Mouse (Mus musculus): ENCODE measurements around the gene Iqca. TPM values are rescaled to one million over a fixed set of nuclear protein-coding genes. Genes with fewer than 3 reads are reported as not detected.

Gene Iqca
- polyA plus RNA-seq, 1 experiment from 2014 or later = not detected

DNA sequence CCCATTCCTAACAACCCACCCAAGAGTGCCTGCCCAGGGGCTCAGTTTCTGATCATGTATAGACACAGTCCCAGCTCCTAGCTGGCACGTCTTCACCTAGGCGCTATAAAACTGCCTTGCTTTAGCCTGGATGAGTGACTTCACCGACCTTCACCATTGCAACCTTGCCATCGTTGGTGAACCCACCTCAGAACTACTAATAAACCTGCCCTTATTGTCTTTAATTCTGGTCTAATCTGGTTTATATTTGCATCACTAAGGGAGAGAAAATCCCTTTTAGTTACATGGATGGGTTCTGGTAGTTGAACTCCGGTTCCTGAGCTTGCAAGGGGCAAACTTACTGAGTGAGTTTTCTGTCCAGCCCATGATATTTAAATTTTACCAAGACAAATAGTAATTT, 38.6 kb downstream of the Iqca start:
- WGBS = 86% methylated on average over 5 of the region's 5 CpGs

DNA sequence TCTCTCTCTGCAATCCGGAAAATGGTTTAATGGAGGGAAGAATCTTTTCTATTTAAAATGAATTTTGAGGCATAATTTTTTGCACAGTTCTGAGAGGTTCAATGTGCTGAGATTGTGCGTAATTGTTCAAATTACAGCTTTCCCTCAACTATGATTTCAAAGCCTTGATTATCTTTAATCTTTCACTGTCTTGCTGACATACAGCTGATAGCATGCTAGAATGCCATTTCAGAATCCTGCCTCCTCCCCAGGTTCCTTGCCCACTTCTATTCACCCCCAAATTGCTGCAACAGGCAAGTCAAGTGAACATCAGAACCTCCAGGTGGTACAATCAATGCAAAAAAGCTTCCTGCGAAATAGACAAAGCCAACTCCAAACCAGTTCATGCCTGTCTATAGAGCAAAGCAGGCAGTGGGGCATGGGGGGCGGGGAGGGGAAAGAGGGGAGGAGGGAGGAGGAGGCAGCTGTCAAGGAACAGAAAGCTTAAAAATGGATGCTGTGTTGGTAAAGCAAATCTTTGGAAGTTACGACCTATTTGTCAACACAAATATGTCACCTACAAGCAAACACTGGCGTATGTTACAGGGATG, 39.5 kb downstream of the Iqca start:
- Histone ChIP-seq H3K4me2 (ENCODE audit: low read depth, low read length) (no peak overlapping the region), H3K27me3 (replicated peaks; ENCODE audit: control insufficient read depth, insufficient read depth, low read length) (no peaks in the 10 kb centered on the region), H3K27ac (ENCODE audit: low read length) (no peak overlapping the region), H3K4me1 (ENCODE audit: control insufficient read depth, insufficient read depth, low read length) (peaks cover 12% of the 10 kb centered on the region; the same call in 1 of the 2 replicates), H3K4me3 (ENCODE audit: low read length) (no peak overlapping the region), H3K9me3 (ENCODE audit: control insufficient read depth, low read length) (no peaks in the 10 kb centered on the region), H3K36me3 (ENCODE audit: control insufficient read depth, insufficient read depth, low read length) (no peaks in the 10 kb centered on the region), H3K9ac (ENCODE audit: low read depth, low read length) (no peak overlapping the region)
- 90% methylated on average over 6 of the region's 6 CpGs for WGBS
- ATAC-seq = no peak

More for the DNA sequence above, 38.6 kb downstream of the Iqca start:
- ATAC-seq = no peak
- H3K9ac ChIP-seq (ENCODE audit: low read depth, low read length) = no peak overlapping the region
- H3K27ac ChIP-seq (ENCODE audit: low read length) = no peak overlapping the region
- H3K4me1 ChIP-seq (ENCODE audit: control insufficient read depth, insufficient read depth, low read length) = peaks cover 12% of the 10 kb centered on the region; the same call in 1 of the 2 replicates
- no peak overlapping the region for H3K4me3 ChIP-seq (ENCODE audit: low read length)
- H3K36me3 ChIP-seq (ENCODE audit: control insufficient read depth, insufficient read depth, low read length) = no peaks in the 10 kb centered on the region
- H3K9me3 ChIP-seq (ENCODE audit: control insufficient read depth, low read length) = no peaks in the 10 kb centered on the region
- no peak overlapping the region for H3K4me2 ChIP-seq (ENCODE audit: low read depth, low read length)
- H3K27me3 ChIP-seq (replicated peaks; ENCODE audit: control insufficient read depth, insufficient read depth, low read length) = no peaks in the 10 kb centered on the region

DNA sequence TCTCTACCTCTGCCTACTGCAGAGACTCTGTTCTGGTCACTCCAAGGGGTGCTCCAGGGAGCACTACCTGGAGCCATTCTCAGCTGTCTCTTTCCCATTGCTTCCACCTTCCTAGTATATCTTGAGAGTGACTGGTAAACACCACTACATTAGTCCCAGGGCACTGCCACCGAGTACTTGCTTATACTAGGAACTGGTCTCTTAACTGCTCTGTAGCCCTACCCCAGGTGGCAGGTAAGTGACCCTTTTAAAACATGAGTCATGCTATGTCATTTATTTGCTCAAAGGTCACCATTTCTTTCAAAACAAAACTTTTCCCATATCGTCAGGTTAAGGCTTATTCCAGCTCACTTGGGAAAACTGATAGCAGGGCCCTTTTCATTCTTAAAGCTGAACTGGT, 40.5 kb downstream of the Iqca start:
- H3K4me2 ChIP-seq (ENCODE audit: low read depth, low read length) = no peak overlapping the region
- ATAC-seq = peak; percentile 55; the same call in 1 of the 2 replicates
- WGBS = 67% methylated on average over 2 of the region's 2 CpGs

DNA sequence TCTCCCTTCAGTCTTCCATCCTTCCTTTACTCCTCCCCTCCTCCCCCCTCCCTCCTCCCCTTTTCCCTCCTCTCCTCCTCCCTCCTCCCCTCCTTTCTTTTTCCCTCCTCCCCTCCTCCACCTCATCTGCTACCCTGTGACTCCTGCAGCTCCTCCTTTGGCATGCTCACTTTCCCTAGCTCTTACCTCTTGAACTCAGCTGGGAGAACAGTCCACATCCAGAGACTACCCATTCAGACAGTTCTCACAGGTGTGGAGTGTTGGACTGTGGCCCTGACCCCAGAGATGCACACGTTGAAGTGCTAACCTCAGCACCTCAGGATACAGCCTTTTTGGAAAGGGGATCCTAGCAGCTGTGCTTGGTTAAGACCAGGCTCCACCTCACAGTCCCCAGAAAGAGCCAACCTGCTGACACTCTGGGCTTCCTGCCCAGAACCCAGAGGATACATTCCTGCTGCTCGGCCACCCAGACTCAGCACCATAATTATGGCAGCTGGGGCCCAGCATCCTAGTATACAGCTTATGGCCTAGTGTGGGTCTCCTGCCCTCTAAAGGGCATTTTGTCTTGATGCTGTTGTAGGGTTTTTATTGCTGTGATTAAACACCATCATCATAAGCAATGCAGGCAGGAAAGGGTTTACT, 41.9 kb downstream of the Iqca start:
- Histone ChIP-seq H3K9ac (ENCODE audit: low read depth, low read length) (no peak overlapping the region), H3K4me2 (ENCODE audit: low read depth, low read length) (no peak overlapping the region), H3K36me3 (ENCODE audit: control insufficient read depth, insufficient read depth, low read length) (no peaks in the 10 kb centered on the region), H3K27me3 (replicated peaks; ENCODE audit: control insufficient read depth, insufficient read depth, low read length) (no peaks in the 10 kb centered on the region), H3K27ac (ENCODE audit: low read length) (no peak overlapping the region), H3K4me3 (ENCODE audit: low read length) (no peak overlapping the region), H3K9me3 (ENCODE audit: control insufficient read depth, low read length) (no peaks in the 10 kb centered on the region), H3K4me1 (ENCODE audit: control insufficient read depth, insufficient read depth, low read length) (0 out of 2 replicates have a peak, but pooled peaks cover 8% of the 10 kb centered on the region)
- peak; percentile 72 for ATAC-seq
- 35% methylated on average over 2 of the region's 2 CpGs for WGBS

More for the DNA sequence above, 40.5 kb downstream of the Iqca start:
- no peaks in the 10 kb centered on the region for H3K27me3 ChIP-seq (replicated peaks; ENCODE audit: control insufficient read depth, insufficient read depth, low read length)
- H3K36me3 ChIP-seq (ENCODE audit: control insufficient read depth, insufficient read depth, low read length) = no peaks in the 10 kb centered on the region
- no peaks in the 10 kb centered on the region for H3K9me3 ChIP-seq (ENCODE audit: control insufficient read depth, low read length)
- no peak overlapping the region for H3K9ac ChIP-seq (ENCODE audit: low read depth, low read length)
- H3K4me1 ChIP-seq (ENCODE audit: control insufficient read depth, insufficient read depth, low read length) = peaks cover 12% of the 10 kb centered on the region; the same call in 1 of the 2 replicates
- H3K27ac ChIP-seq (ENCODE audit: low read length) = no peak overlapping the region
- no peak overlapping the region for H3K4me3 ChIP-seq (ENCODE audit: low read length)

DNA sequence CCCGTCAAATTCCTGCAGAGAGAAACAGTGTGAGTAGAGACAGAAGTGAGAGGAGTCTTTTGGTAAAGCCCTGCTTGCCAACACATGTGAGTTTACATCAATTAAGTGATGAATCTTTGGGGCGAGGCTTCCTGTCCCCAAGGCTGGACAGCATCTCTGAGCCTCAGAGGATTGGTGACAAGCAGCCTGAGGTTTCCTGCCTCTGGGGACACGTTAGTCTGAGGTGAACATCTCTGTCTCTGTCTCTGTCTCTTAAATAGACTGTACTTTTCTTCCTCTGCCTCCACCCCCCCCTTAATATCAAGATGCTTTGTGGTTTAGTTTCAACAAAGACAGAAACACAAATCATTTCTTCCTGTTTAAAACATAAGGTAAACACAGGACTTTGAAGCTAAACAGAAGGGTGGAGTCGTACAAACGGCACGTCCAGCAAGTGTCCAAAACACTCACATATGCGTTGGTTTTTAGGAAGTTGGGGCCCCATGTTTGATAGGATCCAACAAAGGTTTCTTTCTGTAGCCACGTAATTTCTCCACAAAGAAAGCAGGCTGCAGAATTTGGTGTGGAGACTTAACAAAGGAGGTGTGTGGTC, 49.2 kb downstream of the Iqca start:
- no peak for ATAC-seq
- H3K27me3 ChIP-seq (replicated peaks; ENCODE audit: control insufficient read depth, insufficient read depth, low read length) = no peaks in the 10 kb centered on the region
- no peaks in the 10 kb centered on the region for H3K36me3 ChIP-seq (ENCODE audit: control insufficient read depth, insufficient read depth, low read length)
- no peak overlapping the region for H3K9ac ChIP-seq (ENCODE audit: low read depth, low read length)
- H3K4me2 ChIP-seq (ENCODE audit: low read depth, low read length) = no peak overlapping the region
- H3K4me1 ChIP-seq (ENCODE audit: control insufficient read depth, insufficient read depth, low read length) = peaks cover 8% of the 10 kb centered on the region; the same call in 1 of the 2 replicates
- H3K9me3 ChIP-seq (ENCODE audit: control insufficient read depth, low read length) = no peaks in the 10 kb centered on the region
- 52% methylated on average over 8 of the region's 8 CpGs for WGBS
- no peak overlapping the region for H3K27ac ChIP-seq (ENCODE audit: low read length)
- no peak overlapping the region for H3K4me3 ChIP-seq (ENCODE audit: low read length)

DNA sequence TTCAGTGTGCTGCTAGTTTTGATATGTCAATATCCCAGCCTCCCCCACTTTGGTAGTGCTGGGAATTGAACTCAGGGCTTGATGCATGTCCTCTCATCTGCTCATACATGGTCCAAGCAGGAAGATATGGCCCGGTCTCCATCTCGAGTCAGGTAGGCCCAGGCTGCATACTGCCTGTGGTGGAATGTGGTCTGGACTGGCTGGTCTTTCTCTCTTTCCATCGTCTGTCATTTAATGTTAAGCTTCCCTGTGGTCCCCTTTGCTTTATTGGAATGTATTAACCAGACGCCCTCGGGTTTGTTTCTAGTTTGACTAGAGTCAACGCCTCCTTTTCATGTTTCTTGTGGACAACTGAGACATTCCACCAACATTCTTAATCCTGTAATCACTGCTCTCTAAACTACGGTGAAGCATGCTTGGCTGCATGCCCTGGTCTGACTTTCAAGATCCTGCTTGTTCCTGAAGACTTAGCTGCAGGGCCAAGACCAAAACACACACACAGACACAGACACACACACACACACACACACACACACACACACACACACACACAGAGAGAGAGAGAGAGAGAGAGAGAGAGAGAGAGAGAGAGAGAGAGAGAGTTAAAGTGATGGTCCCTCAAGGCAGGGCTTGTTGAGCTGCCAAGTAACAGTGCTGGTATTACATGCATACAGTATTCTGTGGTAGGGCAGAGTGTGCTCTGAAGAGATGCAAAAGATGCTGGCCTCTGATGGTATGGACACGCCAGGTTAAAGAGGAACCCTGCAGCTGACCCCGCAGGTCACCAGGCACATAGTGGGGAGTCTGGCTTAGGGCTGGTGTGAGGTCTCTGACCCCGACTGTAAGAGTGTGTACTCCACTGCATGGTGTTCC, 52.6 kb downstream of the Iqca start:
- Histone ChIP-seq H3K36me3 (ENCODE audit: control insufficient read depth, insufficient read depth, low read length) (no peaks in the 10 kb centered on the region), H3K4me2 (ENCODE audit: low read depth, low read length) (no peak overlapping the region), H3K27me3 (replicated peaks; ENCODE audit: control insufficient read depth, insufficient read depth, low read length) (no peaks in the 10 kb centered on the region), H3K9ac (ENCODE audit: low read depth, low read length) (no peak overlapping the region), H3K27ac (ENCODE audit: low read length) (peak overlapping the region; percentile 59), H3K9me3 (ENCODE audit: control insufficient read depth, low read length) (no peaks in the 10 kb centered on the region), H3K4me3 (ENCODE audit: low read length) (no peak overlapping the region), H3K4me1 (ENCODE audit: control insufficient read depth, insufficient read depth, low read length) (peaks cover 8% of the 10 kb centered on the region; the same call in 1 of the 2 replicates)
- WGBS = 58% methylated on average over 10 of the region's 10 CpGs
- peak; percentile 67 for ATAC-seq

DNA sequence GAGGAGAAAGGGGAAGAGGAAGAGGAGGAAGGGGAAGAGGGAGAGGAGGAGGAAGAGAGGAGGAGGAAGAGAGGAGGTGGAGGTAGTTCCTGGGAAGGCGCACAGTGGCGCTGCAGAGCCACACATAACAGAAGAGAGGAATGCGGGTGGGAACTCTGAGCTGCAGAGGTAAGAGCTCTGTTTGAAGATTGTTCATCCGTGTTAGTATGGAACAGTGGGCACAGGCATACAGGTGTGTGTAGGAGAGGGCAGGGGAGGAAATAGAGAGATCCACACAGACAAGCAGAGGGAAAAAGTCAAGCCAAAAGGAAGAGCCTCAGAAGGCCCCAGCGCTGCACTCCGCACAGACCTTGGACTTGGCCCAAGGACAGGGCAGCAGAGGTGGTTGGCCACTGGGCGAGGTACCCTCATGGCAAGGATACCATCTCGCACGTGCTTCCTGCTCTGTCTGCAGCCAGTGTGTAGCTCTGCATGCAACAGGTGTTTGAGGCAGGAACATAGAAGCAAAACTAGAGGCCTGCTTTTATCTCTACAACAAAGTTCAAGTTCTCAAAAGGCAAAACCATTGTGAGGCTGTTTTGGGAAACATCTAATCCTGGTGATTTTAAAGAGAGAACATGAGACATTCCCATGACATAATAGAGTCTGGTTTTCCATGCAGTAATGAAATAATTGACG, 60.2 kb downstream of the Iqca start:
- Histone ChIP-seq H3K4me2 (ENCODE audit: low read depth, low read length) (no peak overlapping the region), H3K36me3 (ENCODE audit: control insufficient read depth, insufficient read depth, low read length) (no peaks in the 10 kb centered on the region), H3K9ac (ENCODE audit: low read depth, low read length) (no peak overlapping the region), H3K9me3 (ENCODE audit: control insufficient read depth, low read length) (no peaks in the 10 kb centered on the region), H3K4me1 (ENCODE audit: control insufficient read depth, insufficient read depth, low read length) (no peaks in the 10 kb centered on the region), H3K27me3 (replicated peaks; ENCODE audit: control insufficient read depth, insufficient read depth, low read length) (no peaks in the 10 kb centered on the region), H3K4me3 (ENCODE audit: low read length) (no peak overlapping the region), H3K27ac (ENCODE audit: low read length) (no peak overlapping the region)
- WGBS = 80% methylated on average over 10 of the region's 10 CpGs
- ATAC-seq = no peak

DNA sequence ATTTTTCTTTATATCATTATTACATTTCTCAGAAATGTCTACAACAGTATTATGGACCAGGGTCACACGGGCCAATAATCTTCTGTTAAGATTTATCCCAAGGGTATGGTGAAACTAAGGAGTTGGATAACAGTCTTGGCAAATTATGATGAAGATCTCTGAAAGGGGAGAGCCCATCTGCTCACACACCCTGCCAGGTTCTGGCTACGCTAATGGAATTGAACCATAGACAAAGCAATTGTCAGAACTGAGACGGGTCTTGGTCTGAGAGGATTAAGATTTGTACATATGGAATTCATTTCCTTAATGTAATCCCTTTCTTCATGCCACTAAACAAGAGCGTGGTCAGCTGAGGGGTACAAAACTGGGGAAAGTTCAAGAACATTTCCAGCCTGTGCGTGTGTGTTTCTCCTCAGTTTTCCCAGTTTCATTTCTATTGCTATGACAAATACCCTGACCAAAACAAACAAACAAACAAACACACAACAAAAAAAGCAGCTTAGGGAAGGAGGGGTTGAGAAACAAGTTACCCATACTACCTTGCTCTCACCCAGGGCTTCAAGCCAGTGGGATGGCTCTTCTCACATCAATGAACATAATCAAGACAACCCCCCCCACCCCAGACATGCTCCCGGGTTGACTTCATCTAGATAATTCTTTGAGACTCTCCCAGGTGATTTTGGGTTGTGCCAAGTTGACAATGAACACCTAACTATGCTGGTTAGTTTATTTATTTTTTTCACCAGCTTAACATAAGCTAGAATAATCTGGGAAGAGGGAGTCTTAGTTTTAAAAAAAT, 64.8 kb downstream of the Iqca start:
- Histone ChIP-seq H3K4me3 (ENCODE audit: low read length) (no peak overlapping the region), H3K36me3 (ENCODE audit: control insufficient read depth, insufficient read depth, low read length) (no peaks in the 10 kb centered on the region), H3K9me3 (ENCODE audit: control insufficient read depth, low read length) (no peaks in the 10 kb centered on the region), H3K4me2 (ENCODE audit: low read depth, low read length) (no peak overlapping the region), H3K4me1 (ENCODE audit: control insufficient read depth, insufficient read depth, low read length) (no peaks in the 10 kb centered on the region), H3K27ac (ENCODE audit: low read length) (no peak overlapping the region), H3K27me3 (replicated peaks; ENCODE audit: control insufficient read depth, insufficient read depth, low read length) (no peaks in the 10 kb centered on the region), H3K9ac (ENCODE audit: low read depth, low read length) (no peak overlapping the region)
- 82% methylated on average over 6 of the region's 6 CpGs for WGBS
- no peak for ATAC-seq

All from intestine, embryonic 16.5 days (tissue).